Mouse (Mus musculus): ENCODE data around the gene Mast4. TPM values are rescaled to one million over a fixed set of nuclear protein-coding genes. Genes with fewer than 3 reads are reported as not detected.

Gene Mast4
- total RNA-seq, 1 experiment from 2014 or later, result 22.1 TPM

GRCm38 (mm10) chr13:103207199-103207598 is 127.1 kb downstream of the Mast4 start:
- no peak for ATAC-seq (ENCODE audit: extremely low read depth, insufficient number of reproducible peaks, low FRiP score, poor library complexity, severe bottlenecking)

GRCm38 (mm10) chr13:103206644-103207043 is 127.7 kb downstream of the Mast4 start:
- no peak for ATAC-seq (ENCODE audit: extremely low read depth, insufficient number of reproducible peaks, low FRiP score, poor library complexity, severe bottlenecking)

- ATAC-seq (ENCODE audit: extremely low read depth, insufficient number of reproducible peaks, low FRiP score, poor library complexity, severe bottlenecking), result no peak
Observed at GRCm38 (mm10) chr13:103205191-103205590, 129.1 kb downstream of the Mast4 start.

GRCm38 (mm10) chr13:103203376-103203895 is 130.9 kb downstream of the Mast4 start:
- ATAC-seq (ENCODE audit: extremely low read depth, insufficient number of reproducible peaks, low FRiP score, poor library complexity, severe bottlenecking), result no peak

DNA sequence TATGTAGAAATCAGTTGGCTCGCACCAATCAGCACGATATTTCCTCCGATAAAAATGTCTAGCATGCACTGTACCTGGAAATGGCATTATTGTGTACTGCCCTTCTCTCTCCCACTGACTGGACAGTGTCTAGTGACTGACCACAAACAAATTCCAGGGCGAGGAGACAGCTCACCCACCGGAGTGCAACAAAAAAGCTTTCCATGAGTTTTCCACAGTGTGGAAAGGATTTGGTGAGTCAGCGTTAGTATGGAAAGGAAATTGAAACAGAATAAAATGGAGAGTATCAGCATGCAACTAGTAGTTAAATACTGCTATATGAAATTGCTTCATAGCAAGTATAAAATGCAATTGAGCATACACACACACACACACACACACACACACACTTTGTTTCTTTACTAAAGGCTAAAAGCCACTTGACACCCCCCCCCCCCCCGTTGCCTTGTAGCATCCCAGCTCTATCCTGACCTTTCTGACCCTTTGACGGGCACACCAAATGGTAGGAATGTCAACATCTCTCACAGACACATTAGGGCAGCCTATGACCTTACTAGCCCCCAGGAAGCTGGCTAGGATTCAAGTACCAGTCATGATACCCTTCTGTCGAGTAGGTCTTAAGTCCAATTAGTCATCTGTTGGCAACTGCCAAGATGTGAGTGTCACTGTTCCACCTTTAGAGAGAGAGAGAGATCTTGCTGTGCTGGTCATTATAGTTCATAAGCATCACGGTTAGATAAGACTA is 133.1 kb downstream of the Mast4 start:
- no peak for ATAC-seq (ENCODE audit: extremely low read depth, insufficient number of reproducible peaks, low FRiP score, poor library complexity, severe bottlenecking)

DNA sequence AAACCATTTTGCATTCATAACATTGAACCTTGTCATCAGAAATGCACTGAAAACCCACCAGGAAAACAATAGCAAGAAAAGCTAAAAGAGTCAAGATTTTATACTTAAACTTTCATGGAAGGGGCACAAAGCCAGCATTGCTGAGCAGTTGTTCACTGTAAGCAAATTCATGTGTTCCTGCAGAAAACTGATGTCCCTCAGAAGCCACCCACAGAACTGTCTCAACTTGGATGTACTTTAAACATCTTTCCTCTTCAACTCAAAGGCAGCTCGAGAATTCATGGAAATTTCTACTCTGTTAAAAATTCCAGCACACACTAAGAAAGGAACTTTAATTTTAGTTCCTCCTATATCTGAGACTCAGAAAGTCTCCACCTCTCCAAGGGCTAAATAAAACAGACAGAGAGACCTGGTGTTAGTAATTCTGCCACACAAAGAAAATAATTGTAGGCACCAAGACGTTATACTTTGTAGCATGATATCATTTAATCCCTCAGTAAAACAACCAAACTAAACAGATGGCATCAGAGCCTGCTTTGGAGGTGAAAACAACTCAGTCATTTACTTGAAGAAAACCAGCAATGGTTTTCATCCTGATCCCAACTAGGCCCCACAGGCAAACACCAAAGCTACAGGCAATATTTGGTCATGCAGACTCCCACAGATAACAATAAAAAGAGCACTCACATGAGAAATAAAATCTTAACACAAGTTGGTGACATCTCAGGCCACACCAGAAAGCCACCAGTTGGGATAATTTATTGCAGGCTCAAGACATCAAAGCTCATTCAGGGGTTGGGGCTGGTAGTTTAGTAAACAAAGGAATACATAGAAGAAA is 134.3 kb downstream of the Mast4 start:
- ATAC-seq (ENCODE audit: extremely low read depth, insufficient number of reproducible peaks, low FRiP score, poor library complexity, severe bottlenecking), result no peak

- ATAC-seq (ENCODE audit: extremely low read depth, insufficient number of reproducible peaks, low FRiP score, poor library complexity, severe bottlenecking), result no peak
Observed at GRCm38 (mm10) chr13:103198210-103198940, 135.9 kb downstream of the Mast4 start.

- no peak for ATAC-seq (ENCODE audit: extremely low read depth, insufficient number of reproducible peaks, low FRiP score, poor library complexity, severe bottlenecking)
Observed at GRCm38 (mm10) chr13:103196307-103196706, 138.0 kb downstream of the Mast4 start.

- ATAC-seq (ENCODE audit: extremely low read depth, insufficient number of reproducible peaks, low FRiP score, poor library complexity, severe bottlenecking), result no peak
Observed at GRCm38 (mm10) chr13:103195847-103196246, 138.4 kb downstream of the Mast4 start.

DNA sequence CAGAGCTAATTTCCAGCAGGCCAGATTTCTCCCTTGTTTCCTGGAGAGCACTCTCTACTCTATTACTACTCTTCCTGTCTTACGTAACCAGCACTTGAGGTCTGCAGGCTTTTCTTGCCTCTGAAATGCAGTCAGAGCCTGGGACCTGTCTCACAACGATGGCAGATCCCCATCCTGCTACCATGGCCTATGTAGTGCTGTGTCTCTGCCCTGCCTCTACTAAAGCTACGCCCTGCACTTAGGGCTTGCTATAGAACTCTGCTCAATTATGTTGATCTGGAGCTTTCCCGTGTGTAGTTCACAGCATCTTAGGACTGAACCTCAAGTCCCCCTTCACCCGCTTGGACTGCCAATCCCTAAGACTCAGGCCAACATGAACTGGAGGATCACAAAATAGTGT is 150.7 kb downstream of the Mast4 start:
- no peak for ATAC-seq (ENCODE audit: extremely low read depth, insufficient number of reproducible peaks, low FRiP score, poor library complexity, severe bottlenecking)

DNA sequence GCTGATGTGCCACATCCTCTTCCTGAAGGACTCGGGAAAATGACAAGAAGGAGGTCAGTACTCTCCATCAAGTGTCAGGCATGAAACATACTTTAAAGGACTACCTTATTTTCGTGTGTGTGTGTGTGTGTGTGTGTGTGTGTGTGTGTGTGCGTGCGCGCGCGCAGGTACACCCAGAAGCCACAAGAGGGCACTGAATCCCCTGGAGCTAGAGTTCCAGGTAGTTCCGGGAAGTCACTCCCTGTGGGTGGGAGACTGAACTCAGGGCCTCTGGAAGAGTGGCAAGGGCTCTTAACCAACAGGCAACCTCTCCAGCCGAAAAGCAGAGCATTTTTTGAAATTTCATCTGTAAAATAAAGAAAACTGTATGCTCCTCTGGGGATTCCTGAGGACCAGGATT is 152.5 kb downstream of the Mast4 start:
- ATAC-seq (ENCODE audit: extremely low read depth, insufficient number of reproducible peaks, low FRiP score, poor library complexity, severe bottlenecking), result no peak

DNA sequence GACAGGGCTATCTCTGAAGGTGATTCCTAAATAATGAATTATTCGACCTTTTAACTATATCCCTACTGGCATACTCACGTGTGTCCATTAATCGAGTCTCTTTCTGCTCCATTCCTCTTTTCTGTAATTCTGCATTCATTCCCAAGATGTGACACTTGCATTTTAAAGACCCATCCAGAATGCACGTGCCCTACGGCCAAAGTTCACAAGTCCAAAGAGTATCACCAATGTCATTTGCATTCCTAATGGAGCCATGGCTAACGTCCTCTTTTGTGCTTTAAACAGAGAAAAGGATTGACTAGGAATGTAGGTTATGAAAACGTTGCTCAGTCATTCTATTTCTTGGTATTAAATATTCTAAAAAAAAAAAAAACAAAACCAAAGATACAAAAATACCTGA is 157.4 kb downstream of the Mast4 start:
- no peak for ATAC-seq (ENCODE audit: extremely low read depth, insufficient number of reproducible peaks, low FRiP score, poor library complexity, severe bottlenecking)

- ATAC-seq (ENCODE audit: extremely low read depth, insufficient number of reproducible peaks, low FRiP score, poor library complexity, severe bottlenecking), result no peak
Observed at GRCm38 (mm10) chr13:103174431-103174830, 159.9 kb downstream of the Mast4 start.

- no peak for ATAC-seq (ENCODE audit: extremely low read depth, insufficient number of reproducible peaks, low FRiP score, poor library complexity, severe bottlenecking)
Observed at GRCm38 (mm10) chr13:103173545-103174182, 160.6 kb downstream of the Mast4 start.

GRCm38 (mm10) chr13:103151944-103152343 is 182.4 kb downstream of the Mast4 start:
- ATAC-seq (ENCODE audit: extremely low read depth, insufficient number of reproducible peaks, low FRiP score, poor library complexity, severe bottlenecking), result no peak

DNA sequence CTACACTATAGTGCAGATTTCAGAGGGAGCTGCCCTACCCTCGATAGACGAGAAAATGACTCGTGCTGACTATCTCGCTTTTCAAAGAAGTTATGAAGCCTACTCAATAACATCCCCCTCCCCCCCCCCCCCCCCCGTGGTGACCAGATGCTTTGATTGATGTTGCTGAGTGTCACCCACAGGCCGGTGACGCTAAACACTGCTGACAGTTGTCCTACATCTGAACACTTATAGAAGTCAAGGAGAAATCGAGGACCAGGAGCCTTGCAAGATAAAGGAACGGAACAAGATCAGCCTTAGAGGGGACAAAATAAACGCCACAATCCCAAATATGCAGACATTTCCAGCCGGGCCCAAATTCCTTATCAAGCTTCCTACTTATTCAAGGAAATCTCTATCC is 183.1 kb downstream of the Mast4 start:
- no peak for ATAC-seq (ENCODE audit: extremely low read depth, insufficient number of reproducible peaks, low FRiP score, poor library complexity, severe bottlenecking)

DNA sequence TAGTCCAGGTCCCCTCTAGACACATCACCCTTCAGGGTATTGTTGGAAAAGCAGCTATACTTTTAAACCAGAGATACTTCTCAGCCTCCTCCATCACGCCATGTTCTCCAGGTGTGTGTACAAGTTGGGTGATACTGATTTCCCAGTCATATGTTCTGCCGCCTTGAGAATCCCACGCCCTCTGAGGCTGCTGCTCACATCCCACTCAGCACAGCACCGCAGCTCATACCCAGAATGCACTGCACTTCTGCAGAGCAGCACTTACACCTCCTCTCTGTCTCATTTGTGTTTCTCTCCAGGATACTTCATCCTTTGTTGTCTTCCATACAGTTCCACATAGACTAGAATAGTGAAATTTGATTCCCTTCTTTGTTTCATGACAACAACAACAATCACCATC is 183.6 kb downstream of the Mast4 start:
- no peak for ATAC-seq (ENCODE audit: extremely low read depth, insufficient number of reproducible peaks, low FRiP score, poor library complexity, severe bottlenecking)

DNA sequence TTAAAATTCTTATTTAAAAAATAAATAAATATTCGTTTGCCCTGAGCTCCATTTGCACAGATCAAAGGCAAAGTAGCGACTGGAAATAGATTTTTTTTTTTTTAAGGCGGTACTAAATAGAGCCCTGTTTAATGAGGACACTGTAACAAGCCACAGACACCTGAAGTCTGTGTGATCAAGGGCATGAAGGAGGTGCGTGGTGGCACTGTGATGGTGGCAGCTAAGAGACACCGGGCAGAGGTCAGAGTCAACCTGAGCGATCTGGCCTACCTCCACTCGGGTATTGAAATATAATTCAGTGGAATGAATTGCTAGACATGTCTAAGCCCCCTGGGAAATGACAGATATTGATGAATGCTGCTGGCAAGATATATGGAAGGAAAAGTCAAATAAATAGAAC is 184.9 kb downstream of the Mast4 start:
- ATAC-seq (ENCODE audit: extremely low read depth, insufficient number of reproducible peaks, low FRiP score, poor library complexity, severe bottlenecking), result no peak

DNA sequence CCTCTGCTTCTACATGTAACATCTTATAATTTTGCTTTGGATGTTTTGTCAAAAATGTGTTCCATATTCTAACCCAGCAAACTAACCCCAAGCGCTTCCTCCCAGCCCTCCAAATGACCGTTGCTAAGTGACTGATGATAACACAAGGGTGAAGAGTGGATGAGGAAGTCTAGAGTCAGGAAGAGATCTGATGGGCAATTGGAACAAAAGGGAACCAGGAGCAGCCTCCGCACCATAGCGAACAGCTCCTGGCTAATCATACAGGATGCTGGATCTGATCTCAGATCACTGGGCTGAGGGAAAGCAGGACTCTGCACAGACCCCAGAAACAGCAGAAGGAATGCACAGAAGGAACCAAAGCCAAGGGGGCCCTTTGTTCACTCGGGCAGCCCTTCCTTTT is 190.0 kb downstream of the Mast4 start:
- ATAC-seq (ENCODE audit: extremely low read depth, insufficient number of reproducible peaks, low FRiP score, poor library complexity, severe bottlenecking), result no peak
